Mouse (Mus musculus) megakaryocyte-erythroid progenitor cell, adult 5-6 weeks (primary cell): ENCODE measurements around the gene Psap. TPM values are rescaled to one million over a fixed set of nuclear protein-coding genes. Genes with fewer than 3 reads are reported as not detected.

ENCODE experiments used
- ATAC-seq: replicated peaks from 2 replicates; pipeline ENCODE4 v1.8.0; 2016; ENCODE audit warnings: mild to moderate bottlenecking, inconsistent platforms; ENCODE audit not compliant: severe bottlenecking, poor library complexity, low FRiP score, low TSS enrichment
- total RNA-seq, 2 experiments: library from RNA; stranded (forward) in 1 of 2; stranded (reverse) in 1 of 2; fragments of 200-1000, 215-1000 nt in 1 of 2; fragments of >200 nt in 1 of 2; fragmentation: Nextera tagmentation in 1 of 2; gene quantifications; 2 replicates each; pipeline ENCODE4 v1.2.3; 2014 to 2017

Psap gene
- total RNA-seq, 2 experiments from 2014 or later: 82.8 to 84.3 TPM

DNA sequence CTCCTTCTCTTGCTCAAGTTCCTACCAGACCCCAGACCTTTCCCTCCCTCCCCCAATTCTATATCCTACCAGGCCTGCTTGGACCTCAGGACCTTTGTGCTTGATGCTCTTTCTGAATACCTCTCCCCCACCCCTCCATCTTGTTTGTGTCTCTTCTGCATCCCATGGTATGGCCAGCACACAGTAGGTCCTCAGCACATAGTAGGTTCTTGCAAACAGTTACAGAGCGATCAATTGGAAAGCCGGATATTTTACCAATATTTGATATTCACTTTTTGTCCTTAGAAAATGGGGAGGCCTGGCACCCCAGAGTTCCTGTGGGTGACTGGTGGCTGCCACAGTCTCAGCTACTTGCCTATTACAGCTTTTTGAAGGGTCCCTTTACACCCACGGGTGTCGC is 57.6 kb downstream of the Psap start:
- no peak for ATAC-seq

DNA sequence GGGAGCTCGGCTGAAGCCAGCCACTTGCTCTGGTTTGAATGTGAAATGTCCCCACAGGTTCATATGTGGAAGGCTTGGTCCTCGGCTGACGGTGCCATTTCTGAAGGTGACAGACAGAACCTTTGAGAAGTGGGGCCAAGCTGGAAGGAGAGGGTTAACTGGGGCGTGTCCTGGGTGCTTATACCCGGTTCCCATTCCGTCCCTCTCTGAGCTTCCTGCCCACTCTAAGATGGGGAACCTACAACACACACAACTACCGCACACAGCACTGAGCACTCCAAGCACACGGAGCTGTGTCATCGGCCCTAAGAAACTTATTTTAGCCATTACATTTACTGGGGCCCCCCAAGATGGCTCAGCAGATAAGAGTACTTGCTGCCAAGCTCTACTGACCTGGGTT is 64.1 kb downstream of the Psap start:
- no peak for ATAC-seq

DNA sequence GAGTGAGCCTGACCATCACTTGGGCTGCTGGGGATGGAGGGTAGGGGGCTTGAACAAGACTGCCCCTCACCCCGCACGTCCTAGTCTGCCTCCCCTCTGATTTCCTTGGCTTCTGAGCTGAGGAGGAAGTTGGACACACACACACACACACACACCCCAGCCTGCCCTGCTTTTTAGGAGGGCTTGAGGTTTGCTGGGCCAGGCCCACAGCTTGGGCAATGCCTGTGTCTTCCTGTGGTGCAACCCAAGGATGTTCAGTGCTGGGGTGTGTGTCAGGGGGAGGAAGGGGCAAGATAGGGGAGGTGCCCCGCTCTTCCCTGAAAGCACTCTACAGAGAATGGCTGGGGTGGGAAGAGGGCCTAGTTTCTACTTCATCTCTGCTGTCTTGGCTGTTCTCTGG is 66.7 kb downstream of the Psap start:
- ATAC-seq: no peak

DNA sequence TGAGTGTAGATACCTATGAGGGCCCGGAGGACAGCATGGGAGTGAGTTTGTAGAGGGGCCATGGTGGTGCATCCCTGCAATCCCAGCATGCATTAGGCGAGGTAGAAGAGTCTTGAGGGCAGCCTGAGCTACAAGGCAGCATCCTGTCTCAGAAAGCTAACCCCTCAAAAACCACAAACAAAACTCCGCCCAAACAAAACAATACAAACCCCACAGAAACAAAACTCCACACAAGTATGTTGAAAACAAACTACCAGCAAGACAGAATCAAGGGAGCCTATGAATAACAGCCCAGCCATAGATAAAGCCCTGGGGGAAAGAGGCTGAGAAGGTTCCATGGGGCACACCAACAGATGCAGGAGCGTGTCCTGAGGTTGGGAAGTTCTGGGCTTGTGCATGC is 68.6 kb downstream of the Psap start:
- ATAC-seq: no peak

DNA sequence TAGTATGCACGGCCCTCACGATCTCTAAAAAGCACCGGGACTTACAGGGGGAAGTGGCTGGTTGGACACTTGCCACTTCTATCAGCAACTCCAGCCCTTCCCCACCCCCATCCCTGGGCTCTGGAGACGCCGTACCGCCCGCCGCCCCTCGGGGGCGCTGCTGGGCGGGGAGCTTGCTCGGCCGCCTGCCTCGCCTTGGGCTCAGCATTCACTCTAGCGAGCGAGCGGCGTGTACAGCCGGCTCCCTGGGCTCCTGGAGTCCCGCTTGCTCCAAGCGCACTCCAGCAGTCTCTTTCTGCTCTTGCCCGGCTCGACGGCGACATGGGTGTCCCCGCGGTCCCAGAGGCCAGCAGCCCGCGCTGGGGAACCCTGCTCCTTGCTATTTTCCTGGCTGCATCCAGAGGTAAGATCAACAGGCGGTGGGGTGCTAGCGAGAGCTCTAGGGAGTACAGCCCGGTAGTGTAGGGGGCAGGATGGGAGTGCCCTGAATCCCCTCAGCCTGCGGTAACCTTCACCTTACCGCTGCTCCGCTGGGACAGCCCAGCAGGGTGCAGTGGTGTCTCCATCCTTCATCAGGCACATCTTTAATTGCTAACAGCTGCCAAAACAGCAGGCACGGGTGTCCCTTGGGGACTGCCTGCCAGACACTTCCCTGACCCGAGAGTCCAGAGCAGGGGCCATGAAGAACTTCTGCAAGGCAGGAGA is 69.4 kb downstream of the Psap start, which contains the start of gene Vsir:
Vsir (plus strand) TSS at position 151 of the 705 bp plus-strand sequence.
- ATAC-seq: peak; percentile 60

DNA sequence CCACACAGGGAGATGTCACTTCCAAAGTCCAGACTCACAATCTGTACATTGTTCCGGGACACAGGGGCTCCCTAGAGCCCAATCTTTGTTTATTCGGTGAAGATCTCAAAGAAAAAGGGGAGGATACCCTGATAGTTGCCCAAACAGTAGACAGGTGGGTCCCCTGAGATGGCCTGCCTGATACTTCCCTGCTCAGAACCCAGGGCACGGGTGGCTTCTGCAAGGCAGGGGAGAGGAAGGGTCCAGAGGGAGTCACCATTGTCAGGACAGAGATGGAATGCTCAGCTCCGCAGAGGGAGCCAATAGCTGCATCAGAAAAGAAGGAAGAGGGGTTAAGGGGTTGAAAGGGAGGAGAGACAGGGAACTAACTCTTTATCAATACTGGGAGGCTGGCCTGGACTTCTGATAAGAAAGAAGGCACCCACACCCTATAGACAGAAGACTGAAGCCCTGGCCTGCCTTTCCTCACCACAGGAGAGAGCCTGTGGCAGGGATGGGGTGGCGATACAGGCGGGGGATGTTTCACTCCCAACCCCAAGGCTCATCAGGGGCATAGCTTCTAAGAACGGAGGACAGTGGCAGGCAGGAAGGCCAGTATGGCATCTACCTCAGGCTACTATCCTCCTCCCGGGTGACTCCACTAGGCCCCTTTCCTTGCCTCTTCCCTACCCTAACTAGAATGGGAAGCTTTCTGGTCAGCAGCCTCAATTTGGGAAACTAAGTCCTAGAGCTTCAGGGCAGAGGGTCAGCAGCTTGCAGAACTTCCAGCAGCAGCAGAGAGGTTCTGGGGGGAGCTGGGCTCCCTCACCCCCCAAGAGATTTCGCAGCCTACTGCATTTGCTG is 70.6 kb downstream of the Psap start:
- peak; percentile 23; the same call in 1 of the 2 replicates for ATAC-seq

DNA sequence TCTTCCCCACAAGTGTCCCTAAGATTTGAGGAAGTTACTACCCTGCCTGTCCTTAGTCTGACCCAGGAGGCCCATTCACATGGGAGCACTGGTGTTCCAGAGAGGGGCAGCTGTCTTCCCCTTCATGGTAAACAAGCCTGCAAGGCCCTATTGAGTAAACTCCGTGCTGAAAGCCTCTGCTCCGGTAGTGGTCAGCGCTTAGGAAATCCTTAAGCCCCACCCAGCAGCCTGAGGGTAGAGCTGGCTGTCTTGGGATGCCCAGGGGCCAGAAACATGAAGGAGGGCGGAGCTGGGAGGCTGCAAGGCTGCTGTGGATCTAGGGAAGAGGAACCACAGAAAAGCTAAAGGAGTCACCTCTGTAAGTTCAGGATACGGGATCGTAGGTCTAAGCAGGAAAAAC is 71.6 kb downstream of the Psap start:
- no peak for ATAC-seq

DNA sequence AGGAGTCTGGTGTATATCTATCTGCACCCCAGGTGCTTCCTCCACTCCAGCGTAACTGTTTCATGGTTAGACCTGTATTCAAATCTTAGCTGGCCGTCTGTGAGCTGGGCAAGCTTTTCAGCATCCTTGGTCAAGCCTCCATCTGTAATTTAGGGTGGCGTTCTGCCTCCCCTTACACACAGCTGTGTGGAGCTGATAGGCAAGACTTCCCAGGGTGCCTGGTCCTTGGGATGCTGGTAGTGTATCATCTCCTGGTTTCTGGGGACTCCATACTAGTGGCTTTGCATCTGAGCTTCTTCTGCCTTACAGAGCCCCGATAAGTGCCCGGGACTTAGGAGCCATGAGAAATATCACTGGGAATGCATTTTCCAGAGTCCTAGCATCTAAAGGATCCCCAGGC is 72.2 kb downstream of the Psap start:
- ATAC-seq: no peak

DNA sequence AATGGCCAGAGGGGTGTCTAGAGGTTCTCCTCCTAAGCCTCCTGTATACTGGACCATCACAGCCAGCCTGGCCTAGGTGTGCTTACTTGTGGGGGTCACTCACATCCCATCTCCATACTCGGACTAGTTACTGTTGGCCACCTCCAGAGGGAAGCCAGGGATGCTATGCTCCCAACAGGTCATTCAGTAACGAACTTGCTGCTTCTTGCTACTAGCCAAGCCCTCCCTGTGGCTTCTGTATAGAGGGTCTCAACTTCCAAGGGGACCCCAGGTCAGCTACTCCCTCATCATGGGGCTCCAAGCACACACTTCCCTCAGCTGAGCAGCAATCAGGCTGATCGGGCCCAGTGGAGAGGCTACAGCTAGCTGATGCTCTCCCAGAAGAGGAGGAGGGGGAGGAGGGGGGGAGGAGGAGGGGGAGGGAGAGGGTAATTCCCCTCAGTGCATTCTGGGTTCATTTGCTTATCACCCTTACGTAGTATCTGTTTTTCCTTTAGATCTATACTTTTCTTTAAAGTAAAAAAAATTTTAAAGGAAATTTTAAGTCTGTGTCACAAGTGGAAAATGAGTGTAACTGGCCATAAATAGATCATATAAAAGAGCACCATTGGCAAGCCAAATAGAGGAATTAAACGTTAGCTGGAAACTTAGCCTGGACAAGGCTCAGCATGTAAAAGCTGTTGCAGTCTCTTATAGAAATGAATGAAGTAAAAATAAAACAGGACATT is 72.8 kb downstream of the Psap start:
- ATAC-seq: no peak

DNA sequence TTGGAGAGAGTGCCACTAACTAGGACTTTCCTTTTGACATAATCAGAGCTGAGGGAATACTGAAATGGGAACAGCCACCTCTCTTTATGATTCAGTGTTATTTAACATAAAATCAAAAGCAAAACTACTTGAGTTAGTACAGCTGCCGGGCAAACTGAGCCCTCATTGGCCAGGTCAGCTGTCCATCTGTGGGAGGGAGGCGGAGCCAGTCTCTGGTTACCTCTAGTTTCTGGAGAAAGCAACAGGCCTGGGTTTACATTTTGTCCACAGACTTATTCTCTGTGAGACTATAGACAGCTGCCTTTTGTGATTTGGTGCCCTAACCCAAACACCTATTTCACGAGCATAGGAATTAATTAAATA is 73.4 kb downstream of the Psap start:
- peak; percentile 65 for ATAC-seq

DNA sequence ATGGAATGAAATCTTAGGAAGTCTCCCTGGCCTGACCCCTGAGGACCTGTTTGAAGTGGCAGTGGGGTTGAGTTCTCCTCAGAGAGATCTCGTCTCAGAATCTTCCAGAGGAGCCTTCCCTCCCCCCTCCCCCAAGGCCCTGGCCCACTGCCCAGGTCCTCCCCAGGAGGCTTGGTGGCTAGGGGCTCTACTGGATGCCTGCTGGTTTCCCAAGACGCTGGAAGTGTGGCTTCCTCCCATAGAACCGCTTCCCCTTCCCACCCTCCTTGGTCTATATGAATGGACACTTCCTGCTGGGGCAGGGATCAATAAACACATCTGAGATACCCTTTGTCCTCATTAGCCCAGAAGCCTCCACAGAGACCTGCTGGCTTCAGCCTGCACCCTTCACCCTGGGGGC is 73.8 kb downstream of the Psap start:
- ATAC-seq: no peak

DNA sequence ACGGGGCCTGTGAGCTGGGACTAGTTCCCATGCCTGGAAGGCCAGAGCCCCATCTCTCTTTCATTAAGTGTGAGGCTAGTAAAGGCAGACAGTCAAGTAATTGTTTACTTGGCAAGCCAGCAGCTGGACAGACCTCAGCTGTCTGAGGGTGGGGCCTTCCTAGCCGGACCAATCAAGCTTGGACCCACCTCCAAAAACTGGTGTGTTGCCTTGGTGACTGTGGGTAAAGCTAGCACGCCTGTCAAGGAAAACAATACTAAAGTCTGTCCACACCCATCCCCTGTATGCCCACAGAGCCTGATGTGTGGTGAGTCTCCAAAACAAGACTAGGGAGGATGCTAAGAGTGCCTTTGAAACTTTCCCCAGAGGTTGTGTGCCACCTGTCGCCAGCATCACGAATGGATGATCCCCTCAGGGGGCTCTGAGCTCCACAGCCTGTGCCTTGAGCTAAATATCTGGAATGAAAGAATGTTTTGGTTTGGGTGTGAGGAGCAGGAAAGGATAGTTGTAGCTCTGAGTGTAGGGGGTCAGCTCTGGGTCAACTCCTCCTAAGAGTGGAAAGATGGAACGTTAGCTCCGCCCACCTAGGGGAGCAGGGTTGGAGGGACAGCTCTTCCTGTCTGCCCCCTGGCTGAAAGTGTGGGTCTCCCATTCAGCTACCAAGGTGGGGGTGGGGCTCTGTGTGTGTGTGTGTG is 74.5 kb downstream of the Psap start:
- peak; percentile 65 for ATAC-seq

Other genes starting within 250 kb of the Psap start
- gene Spock2, start 171.4 kb upstream of the Psap start, total RNA-seq (2014; fragmentation: Nextera tagmentation): 0.11 and 0.57 TPM in 2 replicates
- gene Spock2, start 171.4 kb upstream of the Psap start, total RNA-seq (2017): 0.15 and 0.33 TPM in 2 replicates
- 0.40 and 5.4 TPM in 2 replicates for gene Chst3, start 58.4 kb upstream of the Psap start, total RNA-seq (2014; fragmentation: Nextera tagmentation)
- gene Chst3, start 58.4 kb upstream of the Psap start, total RNA-seq (2017): 0.11 TPM in 1 of 2 replicates, not detected in the other
- gene Vsir, start 69.2 kb downstream of the Psap start, total RNA-seq (2014; fragmentation: Nextera tagmentation): 4.1 and 4.7 TPM in 2 replicates
- gene Vsir, start 69.2 kb downstream of the Psap start, total RNA-seq (2017): 3.3 and 4.7 TPM in 2 replicates
- not detected in 2 replicates for gene Gm17455, start 122.1 kb downstream of the Psap start, total RNA-seq (2014; fragmentation: Nextera tagmentation)
- gene Gm17455, start 122.1 kb downstream of the Psap start, total RNA-seq (2017): not detected in 2 replicates